Mouse (Mus musculus): Measurements from ENCODE around the gene Fam149b.
"Not testable (repeated sequence)": the region's sequence is repeated elsewhere in the genome, so short reads cannot be mapped to it uniquely, and the experiment has no call there.

Gene Fam149b

GRCm38 (mm10) chr14:20347991-20348541 lies at the start of gene Fam149b, which contains the start of gene Ecd:
Gene Fam149b (plus strand): TSS chr14:20348162.
Gene Ecd (minus strand): TSS chr14:20348121.
- in situ Hi-C loops (cut with MboI, MseI) = loop anchor here (5.0 kb wide), 1 partner anchor 39 kb away; the partner anchor contains the start of gene Dnajc9

GRCm38 (mm10) chr14:20305085-20305484 lies 42.9 kb upstream of the Fam149b start:
- in situ Hi-C loops (cut with MboI, MseI) = not testable (repeated sequence)

- in situ Hi-C loops (cut with MboI, MseI) = no loop called here
These were observed 32.8 kb upstream of the Fam149b start for GRCm38 (mm10) chr14:20315137-20315536.

- in situ Hi-C loops (cut with MboI, MseI) = no loop called here
These were observed 28.5 kb upstream of the Fam149b start for GRCm38 (mm10) chr14:20319420-20319819.

GRCm38 (mm10) chr14:20324196-20324595 lies 23.8 kb upstream of the Fam149b start:
- in situ Hi-C loops (cut with MboI, MseI) = no loop called here

GRCm38 (mm10) chr14:20328474-20328873 lies 19.5 kb upstream of the Fam149b start:
- in situ Hi-C loops (cut with MboI, MseI) = no loop called here

GRCm38 (mm10) chr14:20331316-20331715 lies 16.6 kb upstream of the Fam149b start:
- in situ Hi-C loops (cut with MboI, MseI) = no loop called here

GRCm38 (mm10) chr14:20339415-20339814 lies 8.5 kb upstream of the Fam149b start:
- in situ Hi-C loops (cut with MboI, MseI) = no loop called here

GRCm38 (mm10) chr14:20340149-20340548 lies 7.8 kb upstream of the Fam149b start:
- in situ Hi-C loops (cut with MboI, MseI) = no loop called here

GRCm38 (mm10) chr14:20340866-20341265 lies 7.1 kb upstream of the Fam149b start:
- in situ Hi-C loops (cut with MboI, MseI) = no loop called here

- in situ Hi-C loops (cut with MboI, MseI) = loop anchor here (5.0 kb wide), 1 partner anchor 41 kb away; the partner anchor contains the start of gene Dnajc9
These were observed 2.1 kb upstream of the Fam149b start for GRCm38 (mm10) chr14:20345885-20346284.

GRCm38 (mm10) chr14:20347441-20347990 lies 446 bp upstream of the Fam149b start:
- in situ Hi-C loops (cut with MboI, MseI) = loop anchor here (5.0 kb wide), 1 partner anchor 40 kb away; the partner anchor contains the start of gene Dnajc9

- in situ Hi-C loops (cut with MboI, MseI) = no loop called here
These were observed 15.3 kb downstream of the Fam149b start for GRCm38 (mm10) chr14:20363230-20363629.

- in situ Hi-C loops (cut with MboI, MseI) = no loop called here
These were observed 20.3 kb downstream of the Fam149b start for GRCm38 (mm10) chr14:20368271-20368670.

- in situ Hi-C loops (cut with MboI, MseI) = no loop called here
These were observed 22.8 kb downstream of the Fam149b start for GRCm38 (mm10) chr14:20370798-20371197.

GRCm38 (mm10) chr14:20371854-20372253 lies 23.9 kb downstream of the Fam149b start:
- in situ Hi-C loops (cut with MboI, MseI) = no loop called here

- in situ Hi-C loops (cut with MboI, MseI) = no loop called here
These were observed 29.2 kb downstream of the Fam149b start for GRCm38 (mm10) chr14:20377112-20377521.

GRCm38 (mm10) chr14:20378313-20379061 lies 30.5 kb downstream of the Fam149b start:
- in situ Hi-C loops (cut with MboI, MseI) = no loop called here

- in situ Hi-C loops (cut with MboI, MseI) = no loop called here
These were observed 31.2 kb downstream of the Fam149b start for GRCm38 (mm10) chr14:20379087-20379640.

- in situ Hi-C loops (cut with MboI, MseI) = no loop called here
These were observed 31.9 kb downstream of the Fam149b start for GRCm38 (mm10) chr14:20379753-20380430.

GRCm38 (mm10) chr14:20388441-20389129 lies 40.6 kb downstream of the Fam149b start, which contains the start of gene Dnajc9:
Gene Dnajc9 (minus strand): TSS chr14:20388910.
- in situ Hi-C loops (cut with MboI, MseI) = loop anchor here (5.0 kb wide), 1 partner anchor 41 kb away; the partner anchor contains the start of genes Ecd and Fam149b
